Mouse (Mus musculus) ES-Bruce4 (cell line): ENCODE results near the gene Pramel7. TPM values are rescaled to one million over a fixed set of nuclear protein-coding genes. Genes with fewer than 3 reads are reported as not detected.
"Not testable (repeated sequence)": the region's sequence is repeated elsewhere in the genome, so short reads cannot be mapped to it uniquely, and the experiment has no call there.

Experiments used
- H3K27ac ChIP-seq: 2 replicates; pipeline ENCODE4 v1.5.1; 2012; ENCODE audit warnings: low read length, inconsistent platforms; ENCODE audit not compliant: insufficient read depth
- H3K27me3 ChIP-seq: 2 replicates; pipeline ENCODE4 v1.6.1; 2012; ENCODE audit warnings: mild to moderate bottlenecking, low read length, inconsistent platforms; ENCODE audit not compliant: control insufficient read depth, poor library complexity, insufficient read depth, severe bottlenecking
- H3K36me3 ChIP-seq: 2 replicates; pipeline ENCODE4 v1.6.1; 2012; ENCODE audit warnings: inconsistent platforms, mild to moderate bottlenecking, low read length, moderate library complexity; ENCODE audit not compliant: control insufficient read depth, poor library complexity, insufficient read depth, severe bottlenecking
- H3K4me1 ChIP-seq: one replicate; pipeline ENCODE4 v1.8.1; 2011; ENCODE audit warnings: low read length; ENCODE audit not compliant: control insufficient read depth, insufficient read depth
- H3K4me3 ChIP-seq: 2 replicates; pipeline ENCODE4 v1.5.1; 2011; ENCODE audit warnings: low read depth, mild to moderate bottlenecking, low read length
- H3K9ac ChIP-seq: 2 replicates; pipeline ENCODE4 v1.6.1; 2012; ENCODE audit warnings: low read depth, mild to moderate bottlenecking, inconsistent platforms; ENCODE audit not compliant: poor library complexity, severe bottlenecking
- H3K9me3 ChIP-seq: replicated peaks from 2 replicates; pipeline ENCODE4 v1.6.1; 2012; ENCODE audit warnings: mild to moderate bottlenecking, low read length, inconsistent platforms; ENCODE audit not compliant: control insufficient read depth, poor library complexity, insufficient read depth, severe bottlenecking
- CTCF ChIP-seq: IDR thresholded peaks from one replicate; pipeline ENCODE4 v1.8.1; 2011; ENCODE audit warnings: low read depth, low read length
- EP300 ChIP-seq: IDR thresholded peaks from 2 replicates; pipeline ENCODE4 v1.6.1; 2011; ENCODE audit warnings: low read depth, low read length; ENCODE audit not compliant: insufficient read depth
- POLR2A ChIP-seq: IDR thresholded peaks from one replicate; pipeline ENCODE4 v1.8.1; 2011; ENCODE audit warnings: low read length; ENCODE audit not compliant: insufficient read depth
- polyA plus RNA-seq: library from polyadenylated mRNA; stranded (reverse); fragments of >200 nt; gene quantifications from 2 replicates; pipeline ENCODE4 v1.2.4, GENCODE M21; 2011; ENCODE audit warnings: low read depth; ENCODE audit not compliant: missing spikeins, insufficient read depth, insufficient read length

Pramel7 gene
- polyA plus RNA-seq: not detected in 2 replicates

DNA sequence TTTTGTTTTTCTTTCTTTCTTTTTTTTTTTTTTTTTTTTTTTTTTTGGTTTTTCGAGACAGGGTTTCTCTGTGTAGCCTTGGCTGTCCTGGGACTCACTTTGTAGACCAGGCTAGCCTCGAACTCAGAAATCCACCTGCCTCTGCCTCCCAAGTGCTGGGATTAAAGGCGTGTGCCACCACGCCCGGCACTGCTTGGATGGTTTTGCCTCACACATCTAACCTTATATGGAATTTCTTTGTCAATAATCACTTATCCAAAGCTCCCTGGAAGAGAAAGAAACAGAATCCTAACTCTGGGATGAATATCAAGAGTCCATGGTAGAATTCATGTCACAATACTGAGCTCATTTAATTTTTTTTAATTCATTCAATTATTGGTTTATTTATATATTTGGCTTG lies at the start of gene Pramel7:
TSS of gene Pramel7 (minus strand) at position 101 of the 400 bp plus-strand sequence.
- H3K4me3 ChIP-seq, H3K36me3 ChIP-seq, H3K27ac ChIP-seq, H3K27me3 ChIP-seq, H3K9ac ChIP-seq, H3K4me1 ChIP-seq, H3K9me3 ChIP-seq: not testable (repeated sequence)

GRCm38 (mm10) chr2:87545442-87545841 lies 48.5 kb upstream of the Pramel7 start, which contains the start of gene Olfr1128:
Gene Olfr1128, minus strand, starts transcription at chr2:87545542.
- no peak within 1 kb of the TSS for H3K4me3 ChIP-seq
- H3K9me3 ChIP-seq: no peaks in the 10 kb centered on the region
- H3K4me1 ChIP-seq: no peaks in the 10 kb centered on the region
- H3K27ac ChIP-seq: no peak within 1 kb of the TSS
- H3K36me3 ChIP-seq: no peaks in the 10 kb centered on the region
- no peaks in the 10 kb centered on the region for H3K27me3 ChIP-seq
- TF ChIP-seq POLR2A (no peak), CTCF (no peak), EP300 (no peak)
- no peak within 1 kb of the TSS for H3K9ac ChIP-seq

GRCm38 (mm10) chr2:87534826-87535225 lies 37.9 kb upstream of the Pramel7 start:
- H3K36me3 ChIP-seq: no peaks in the 10 kb centered on the region
- H3K27me3 ChIP-seq: no peaks in the 10 kb centered on the region
- H3K4me3 ChIP-seq: no peak overlapping the region
- peak overlapping the region; percentile 72 for H3K27ac ChIP-seq
- H3K9me3 ChIP-seq: no peaks in the 10 kb centered on the region
- H3K4me1 ChIP-seq: peaks cover 3% of the 10 kb centered on the region
- H3K9ac ChIP-seq: no peak overlapping the region
- TF ChIP-seq CTCF: no peak
- no peak for TF ChIP-seq POLR2A
- no peak for TF ChIP-seq EP300

GRCm38 (mm10) chr2:87531496-87531895 lies 34.6 kb upstream of the Pramel7 start, which contains the start of gene Olfr153:
Gene Olfr153, plus strand, starts transcription at chr2:87531796.
- Histone ChIP-seq H3K9me3 (no peaks in the 10 kb centered on the region), H3K4me1 (peaks cover 3% of the 10 kb centered on the region), H3K27me3 (no peaks in the 10 kb centered on the region; the same call in 1 of the 2 replicates), H3K4me3 (no peak within 1 kb of the TSS), H3K27ac (no peak within 1 kb of the TSS), H3K36me3 (no peaks in the 10 kb centered on the region), H3K9ac (no peak within 1 kb of the TSS)
- no peak for TF ChIP-seq CTCF
- no peak for TF ChIP-seq EP300
- TF ChIP-seq POLR2A: no peak

DNA sequence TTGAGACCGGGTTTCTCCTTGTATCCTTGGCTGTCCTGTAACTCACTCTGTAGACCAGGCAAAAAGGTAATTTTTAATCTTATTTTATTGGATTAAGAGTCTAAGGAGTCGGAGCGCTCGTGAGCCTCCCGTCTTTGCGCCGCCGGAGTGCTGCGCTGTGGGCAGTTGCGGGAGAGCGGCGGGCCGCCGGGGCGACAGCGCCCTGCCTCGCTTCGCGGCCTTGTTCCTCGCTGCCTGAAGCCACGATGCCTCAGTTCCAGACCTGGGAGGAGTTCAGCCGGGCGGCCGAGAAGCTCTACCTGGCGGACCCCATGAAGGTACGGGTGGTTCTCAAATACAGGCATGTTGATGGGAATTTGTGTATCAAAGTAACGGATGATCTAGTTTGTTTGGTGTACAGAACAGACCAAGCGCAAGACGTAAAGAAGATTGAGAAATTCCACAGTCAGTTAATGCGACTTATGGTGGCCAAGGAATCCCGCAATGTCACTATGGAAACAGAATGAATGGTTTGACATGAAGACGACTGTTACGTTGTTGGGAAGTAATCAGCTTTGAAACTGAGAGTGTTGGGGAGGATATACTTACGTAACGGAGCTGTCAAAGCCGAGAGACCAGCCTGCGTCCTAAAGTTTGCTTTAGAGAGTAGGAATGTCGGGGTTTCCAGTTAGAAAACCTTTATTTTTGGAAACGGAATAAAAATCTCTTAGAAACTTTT lies 29.2 kb upstream of the Pramel7 start:
- H3K36me3 ChIP-seq, H3K4me1 ChIP-seq, H3K4me3 ChIP-seq, H3K27ac ChIP-seq, H3K27me3 ChIP-seq, H3K9me3 ChIP-seq: not testable (repeated sequence)
- peak overlapping the region; percentile 77; the same call in 1 of the 2 replicates for H3K9ac ChIP-seq

- TF ChIP-seq POLR2A (no peak), EP300 (no peak), CTCF (no peak)
- H3K4me3 ChIP-seq: no peak overlapping the region
- no peaks in the 10 kb centered on the region for H3K27me3 ChIP-seq
- H3K36me3 ChIP-seq: no peaks in the 10 kb centered on the region
- H3K9ac ChIP-seq: no peak overlapping the region
- H3K27ac ChIP-seq: no peak overlapping the region
- H3K4me1 ChIP-seq: no peaks in the 10 kb centered on the region
- H3K9me3 ChIP-seq: no peaks in the 10 kb centered on the region; the same call in 1 of the 2 replicates
These were observed 23.8 kb upstream of the Pramel7 start for GRCm38 (mm10) chr2:87520651-87521050.
